Mouse (Mus musculus) testis, postnatal 10 days (tissue): ENCODE data around the gene Olfr837.
"Not testable (repeated sequence)": the region's sequence is repeated elsewhere in the genome, so short reads cannot be mapped to it uniquely, and the experiment has no call there.

Experiments
- DNase-seq: peaks from one replicate; pipeline ENCODE4 v3.0.0; 2021; ENCODE audit warnings: low spot score

The Olfr837 gene

GRCm38 (mm10) chr9:19136017-19136416 lies at the start of gene Olfr837:
Olfr837 (plus strand) TSS chr9:19136317.
- DNase-seq, result no peak

GRCm38 (mm10) chr9:19092889-19093753 lies 43.0 kb upstream of the Olfr837 start:
- not testable (repeated sequence) for DNase-seq

- DNase-seq, result no peak
These were observed 38.8 kb upstream of the Olfr837 start for GRCm38 (mm10) chr9:19097286-19097685.

- no peak for DNase-seq
These were observed 16.0 kb upstream of the Olfr837 start, which contains the start of gene Olfr836 for GRCm38 (mm10) chr9:19120082-19120481. Olfr836 (plus strand) TSS chr9:19120382.

- no peak for DNase-seq
These were observed 41.1 kb downstream of the Olfr837 start, which contains the start of gene Olfr839-ps1 for GRCm38 (mm10) chr9:19177212-19177611. Olfr839-ps1 (minus strand) TSS chr9:19177312.
